Mouse (Mus musculus): ENCODE data around the gene Kalrn.

Gene Kalrn

GRCm38 (mm10) chr16:33983712-33984111 lies 589.6 kb downstream of the Kalrn start:
- no peak for DNase-seq (ENCODE audit: low spot score)

DNA sequence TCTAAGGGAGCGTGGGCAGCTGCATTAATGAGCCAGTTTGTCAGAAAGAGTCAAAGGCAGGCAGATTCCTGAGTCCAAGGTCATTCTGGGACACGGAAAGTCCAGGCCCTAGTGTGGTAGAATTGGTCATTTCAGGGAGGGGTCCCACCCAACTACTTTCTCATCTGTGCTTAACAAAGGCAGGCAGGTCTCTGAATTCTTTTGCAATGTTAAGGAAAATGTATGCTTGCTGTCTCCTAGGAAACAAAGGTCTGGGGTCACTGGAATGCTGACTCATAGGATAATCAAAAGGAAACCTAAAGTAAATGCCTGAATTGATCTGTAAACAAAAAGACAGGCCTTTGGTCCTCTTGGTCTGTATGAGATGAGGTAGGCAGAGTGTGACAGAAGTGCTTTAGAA lies 593.5 kb downstream of the Kalrn start:
- DNase-seq (ENCODE audit: low spot score): no peak

DNA sequence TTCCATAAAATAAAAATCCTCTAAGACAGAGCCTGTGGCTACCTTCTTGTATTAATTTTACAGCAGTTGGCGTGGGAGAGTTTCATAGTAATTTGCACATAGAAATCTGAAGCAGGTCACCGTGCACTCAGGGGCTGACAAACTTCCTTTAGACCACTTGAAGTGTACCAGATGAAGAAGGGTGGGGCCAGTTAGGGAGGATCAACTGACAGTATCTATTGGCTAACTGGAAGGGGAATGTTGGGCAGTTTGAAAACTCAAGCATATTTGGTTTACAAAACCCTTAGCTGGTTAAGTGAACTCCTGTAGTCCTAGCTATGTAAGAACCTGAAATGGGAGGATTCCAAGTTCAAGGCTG lies 606.1 kb downstream of the Kalrn start:
- peak; percentile 17 for DNase-seq (ENCODE audit: low spot score)

DNA sequence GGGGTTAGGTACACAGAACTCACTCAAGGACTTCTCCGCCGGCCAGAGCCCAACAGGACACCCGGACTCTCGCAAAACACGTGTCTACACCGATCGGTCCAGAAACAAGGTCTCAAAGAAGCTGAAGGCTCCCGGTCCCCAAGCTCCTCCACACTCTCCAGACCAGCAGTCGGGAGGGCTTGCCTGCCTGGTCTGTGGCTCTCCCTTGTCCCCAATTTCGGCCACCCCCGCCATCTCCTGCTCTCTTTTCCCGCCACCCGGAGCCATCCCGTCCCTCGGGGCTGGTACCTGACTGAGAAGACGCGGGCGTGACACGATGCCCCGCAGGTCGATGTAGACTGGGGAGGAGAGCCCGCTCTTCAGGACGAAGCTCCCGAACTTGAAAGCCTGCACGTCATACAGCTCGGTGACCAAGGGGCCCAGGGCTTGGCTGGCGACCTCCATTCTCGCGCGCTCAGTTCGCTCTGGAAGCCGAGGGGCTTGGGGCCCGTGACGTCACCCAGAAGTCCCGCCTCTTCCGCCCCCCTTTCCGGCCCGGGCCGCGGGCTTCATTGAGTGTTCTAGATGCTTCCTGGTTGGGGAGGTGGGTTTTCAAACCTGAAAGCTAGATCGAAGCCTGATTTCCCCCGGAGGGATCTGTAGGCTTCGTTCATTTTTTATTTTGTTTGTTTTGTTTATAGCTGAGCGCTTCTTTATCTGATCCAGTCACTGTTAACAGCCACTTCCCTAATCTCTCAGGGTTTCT lies 606.6 kb downstream of the Kalrn start, which contains the start of gene Umps:
Gene Umps, minus strand, starts transcription at position 501 of the 745 bp plus-strand sequence.
- DNase-seq (ENCODE audit: low spot score): peak; percentile 94

GRCm38 (mm10) chr16:33965878-33966537 lies 607.3 kb downstream of the Kalrn start:
- DNase-seq (ENCODE audit: low spot score): peak; percentile 16

GRCm38 (mm10) chr16:33963509-33963908 lies 609.8 kb downstream of the Kalrn start:
- no peak for DNase-seq (ENCODE audit: low spot score)

DNA sequence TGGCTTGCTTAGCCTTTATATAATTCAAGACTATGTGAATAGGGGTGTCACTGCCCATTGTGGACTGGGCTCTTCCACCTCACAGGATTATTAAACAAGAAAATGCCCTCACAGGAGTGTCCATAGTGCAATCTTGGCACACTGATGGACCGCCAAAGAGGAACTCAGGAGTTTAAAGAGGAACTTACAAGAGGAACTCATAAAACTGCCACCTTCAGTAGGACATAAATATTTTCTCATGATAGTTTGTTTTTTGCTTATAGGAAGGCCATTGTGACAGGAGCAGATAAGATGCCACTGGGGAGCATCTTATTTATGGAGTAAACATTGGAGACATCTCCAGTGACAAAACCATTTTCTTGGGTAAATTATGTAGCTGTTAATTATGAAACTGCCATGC lies 618.5 kb downstream of the Kalrn start:
- no peak for DNase-seq (ENCODE audit: low spot score)

DNA sequence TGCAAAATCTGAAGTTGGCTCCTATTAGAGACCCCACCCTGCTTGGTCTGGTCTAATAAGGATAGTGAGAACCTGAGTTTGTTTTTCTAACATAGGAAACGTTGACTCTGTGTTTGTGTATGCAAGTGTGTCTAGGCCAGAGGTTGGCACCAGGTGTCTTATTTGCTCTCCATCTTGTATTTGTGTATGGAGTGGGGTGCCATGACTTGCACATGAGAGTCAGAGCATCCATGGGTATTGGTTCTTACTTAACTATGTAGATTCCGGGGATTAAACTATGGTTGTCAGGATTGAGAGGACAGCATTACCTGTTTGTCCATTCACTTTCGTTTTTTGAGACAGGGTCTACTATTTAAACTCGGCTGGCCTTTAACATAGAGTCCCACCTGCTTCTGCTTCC lies 620.3 kb downstream of the Kalrn start:
- no peak for DNase-seq (ENCODE audit: low spot score)

DNA sequence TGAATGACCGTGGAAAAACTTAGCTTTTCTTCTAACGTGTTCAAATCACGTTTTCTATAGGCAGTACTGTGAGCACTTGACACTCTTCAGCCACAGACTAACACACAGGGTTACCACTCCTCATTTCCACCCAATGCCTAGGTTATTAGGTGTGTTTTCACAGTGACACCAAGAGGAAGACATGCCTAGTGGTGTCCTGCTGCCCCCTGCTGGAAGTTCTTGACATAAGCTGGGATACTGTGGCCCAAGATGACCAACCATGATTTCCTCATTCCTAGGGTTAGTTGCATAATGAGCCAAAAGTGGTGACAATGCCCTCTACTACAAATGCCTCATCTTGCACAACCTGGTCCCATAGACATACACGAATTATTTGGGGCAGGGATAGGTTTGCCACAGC lies 622.5 kb downstream of the Kalrn start:
- peak; percentile 91 for DNase-seq (ENCODE audit: low spot score)

GRCm38 (mm10) chr16:33950386-33950785 lies 622.9 kb downstream of the Kalrn start:
- no peak for DNase-seq (ENCODE audit: low spot score)

- no peak for DNase-seq (ENCODE audit: low spot score)
These were observed 625.4 kb downstream of the Kalrn start for GRCm38 (mm10) chr16:33947664-33948571.

GRCm38 (mm10) chr16:33946021-33946420 lies 627.3 kb downstream of the Kalrn start:
- no peak for DNase-seq (ENCODE audit: low spot score)

DNA sequence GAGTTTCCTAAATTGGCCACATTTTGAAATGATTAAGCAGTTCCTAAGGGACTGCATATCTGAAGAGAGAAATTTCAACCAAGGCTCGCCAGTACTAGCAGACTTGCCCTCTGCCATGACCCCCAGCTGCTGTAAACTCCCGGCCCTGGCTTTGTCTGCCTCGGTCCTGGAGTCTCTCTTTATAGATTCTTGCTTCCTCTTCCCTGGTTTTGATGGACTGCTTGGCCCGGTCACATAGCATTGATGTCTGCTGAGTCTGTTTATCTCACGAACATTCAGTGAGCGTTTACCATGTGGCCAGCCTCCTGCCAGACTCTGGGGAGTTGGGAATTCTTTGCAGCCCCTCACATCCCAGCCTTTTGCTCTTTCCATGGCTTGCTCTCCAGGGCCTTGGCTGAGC lies 628.6 kb downstream of the Kalrn start:
- DNase-seq (ENCODE audit: low spot score): no peak

- DNase-seq (ENCODE audit: low spot score): no peak
These were observed 629.2 kb downstream of the Kalrn start for GRCm38 (mm10) chr16:33944126-33944525.

DNA sequence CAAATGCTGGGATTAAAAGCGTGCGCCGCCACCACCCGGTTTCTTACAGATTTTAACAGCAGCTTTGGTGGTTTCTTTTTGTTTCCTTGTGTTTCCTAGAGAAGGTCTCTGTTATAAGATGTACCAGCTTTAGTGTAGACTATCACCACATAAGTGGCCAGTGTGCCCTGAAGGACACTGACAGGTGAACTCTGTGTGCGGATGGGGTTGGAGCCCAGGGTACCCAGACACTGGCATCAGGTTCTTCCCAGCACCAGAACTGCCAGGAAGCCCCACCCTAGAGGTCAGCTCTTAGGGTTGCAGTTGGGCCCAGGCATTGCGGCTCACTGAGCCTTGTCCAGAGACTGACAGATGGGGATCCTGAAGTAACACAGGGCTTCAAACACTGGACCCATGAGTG lies 629.9 kb downstream of the Kalrn start:
- no peak for DNase-seq (ENCODE audit: low spot score)

DNA sequence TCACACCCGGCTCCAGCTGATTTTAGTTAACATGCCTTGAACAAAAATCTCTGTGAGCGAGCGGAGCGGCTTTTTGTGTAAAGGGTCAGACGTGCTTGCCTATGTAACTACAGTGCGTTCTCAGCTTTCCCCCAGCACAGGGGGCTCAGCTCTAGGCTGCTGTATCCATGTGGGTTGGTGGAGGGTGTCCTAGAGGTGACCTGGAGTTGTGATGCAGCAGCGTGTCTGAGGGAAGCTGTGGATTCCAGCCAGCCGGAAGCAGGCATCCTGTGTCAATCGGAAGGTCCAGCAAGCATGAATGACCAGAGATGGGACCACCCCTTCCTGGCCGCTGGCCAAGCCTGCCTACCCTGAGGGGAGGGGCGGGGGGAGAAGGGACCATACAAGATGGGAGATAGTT lies 631.0 kb downstream of the Kalrn start:
- peak; percentile 45 for DNase-seq (ENCODE audit: low spot score)

- DNase-seq (ENCODE audit: low spot score): peak; percentile 79
These were observed 632.0 kb downstream of the Kalrn start for GRCm38 (mm10) chr16:33941271-33941781.

- no peak for DNase-seq (ENCODE audit: low spot score)
These were observed 633.2 kb downstream of the Kalrn start for GRCm38 (mm10) chr16:33940095-33940494.

DNA sequence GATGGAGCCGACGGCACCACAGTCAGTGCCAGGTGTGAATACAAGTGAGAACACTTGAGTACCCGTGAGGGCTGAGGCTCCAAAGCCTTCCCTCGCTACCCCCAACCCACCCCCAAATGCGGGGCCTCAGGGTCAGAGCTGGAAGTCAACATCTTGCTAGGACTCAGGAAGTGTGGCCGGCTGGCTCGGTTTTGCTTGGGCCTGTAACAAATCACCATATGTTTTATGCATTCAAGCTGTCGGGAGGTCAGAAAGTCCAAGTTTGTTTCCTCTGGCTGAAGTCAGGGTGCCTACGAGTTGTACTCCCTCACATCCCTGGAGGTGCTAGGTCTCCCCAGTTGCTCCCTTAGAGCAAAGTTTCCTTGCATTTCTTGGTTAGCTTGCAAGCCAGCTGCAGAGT lies 633.7 kb downstream of the Kalrn start:
- no peak for DNase-seq (ENCODE audit: low spot score)

DNA sequence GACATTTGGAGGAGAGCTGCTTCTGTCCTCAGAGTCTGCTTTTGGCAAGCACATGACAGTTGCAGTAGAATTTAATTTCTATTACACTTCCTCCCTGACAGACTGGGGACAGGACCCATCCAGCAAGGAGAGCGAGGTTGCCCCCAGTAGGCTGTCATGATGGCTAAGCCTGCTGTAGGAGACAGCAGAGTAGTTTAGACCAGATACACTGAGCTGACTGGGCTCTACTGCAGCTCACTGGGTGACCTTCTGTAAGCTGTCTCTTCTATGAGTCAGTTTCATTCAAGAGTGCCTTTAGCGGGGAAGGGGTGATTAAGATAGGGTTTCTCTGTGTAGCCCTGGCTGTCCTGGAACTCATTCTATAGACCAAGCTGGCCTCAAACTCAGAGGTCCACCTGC lies 634.2 kb downstream of the Kalrn start:
- DNase-seq (ENCODE audit: low spot score): no peak

DNA sequence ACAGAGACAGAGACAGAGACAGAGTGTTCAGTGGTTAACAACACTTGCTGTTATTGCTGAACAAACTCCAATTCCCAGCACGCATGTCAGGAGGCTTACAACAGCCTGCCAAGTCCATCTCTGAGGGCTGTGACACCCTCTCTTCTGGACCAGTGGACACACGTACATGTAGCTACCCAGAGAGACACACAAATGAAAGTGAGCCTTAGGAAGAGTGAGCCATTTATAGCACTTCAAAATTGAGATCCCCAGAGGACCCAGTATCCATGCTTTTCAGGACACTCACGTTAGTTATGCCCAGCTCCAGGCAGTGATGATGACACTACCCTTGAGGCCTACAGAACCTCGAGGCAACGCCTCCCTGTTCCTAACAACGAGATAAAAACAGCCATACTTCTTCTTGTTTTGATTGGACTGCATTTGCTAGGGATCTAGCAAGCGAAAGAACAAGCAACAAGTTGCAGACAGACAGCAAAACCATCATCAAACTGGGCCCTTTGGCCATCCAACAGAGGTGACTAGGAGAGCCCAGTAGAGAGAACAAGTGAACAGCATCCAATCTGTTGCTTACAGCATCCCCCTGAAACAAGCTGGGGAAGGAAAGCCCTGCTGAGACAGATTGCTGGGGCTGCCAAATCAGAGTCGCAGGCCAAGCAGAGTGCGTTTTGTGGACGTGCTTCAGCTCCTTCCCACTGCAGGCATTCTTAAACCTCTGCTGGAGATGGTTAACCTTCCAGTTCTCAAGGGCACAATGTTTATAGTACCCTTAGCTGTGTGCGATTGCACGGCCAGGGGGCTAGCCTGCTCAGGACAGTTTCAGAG lies 634.8 kb downstream of the Kalrn start:
- DNase-seq (ENCODE audit: low spot score): no peak

DNA sequence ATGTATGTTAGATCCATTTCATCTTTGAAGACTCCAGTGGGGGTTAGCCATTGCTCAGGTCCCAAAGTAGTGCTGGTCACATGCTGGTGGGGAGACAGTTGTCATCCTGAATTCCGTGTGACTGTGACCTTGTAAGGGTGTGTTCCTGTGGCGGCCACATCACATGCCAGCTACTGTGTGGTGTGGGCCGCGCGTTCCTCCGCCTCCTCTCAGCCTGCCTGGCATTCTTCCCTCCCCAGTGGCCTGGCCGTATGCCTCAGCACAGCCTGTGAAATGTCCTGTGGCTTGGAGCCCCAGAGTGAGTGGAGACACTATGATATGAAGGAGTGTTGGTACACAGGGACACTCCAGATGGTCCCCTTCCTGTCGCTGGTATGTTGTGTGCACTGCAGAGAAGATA lies 635.8 kb downstream of the Kalrn start:
- no peak for DNase-seq (ENCODE audit: low spot score)

Measured in retina, embryonic 14.5 days (tissue).